Mouse (Mus musculus) heart, embryonic 15.5 days (tissue): Measurements from ENCODE around the gene Colgalt1. TPM values are rescaled to one million over a fixed set of nuclear protein-coding genes. Genes with fewer than 3 reads are reported as not detected.

Experiments used
- ATAC-seq: fragments of 200-750 bp; cut with Nextera tagmentation; replicated peaks from 2 replicates; pipeline ENCODE4 v1.8.0; 2017; ENCODE audit warnings: low read depth, moderate TSS enrichment; ENCODE audit not compliant: insufficient number of reproducible peaks, insufficient read depth, low FRiP score
- H3K27ac ChIP-seq: fragments of 300-500 bp; sonication (generic); 2 replicates; pipeline ENCODE4 v1.5.1; 2015; ENCODE audit warnings: mild to moderate bottlenecking, inconsistent platforms
- H3K27me3 ChIP-seq: fragments of 300-500 bp; sonication (generic); 2 replicates; pipeline ENCODE4 v1.6.1; 2015; ENCODE audit warnings: inconsistent platforms
- H3K36me3 ChIP-seq: fragments of 300-500 bp; sonication (generic); 2 replicates; pipeline ENCODE4 v1.6.1; 2015; ENCODE audit warnings: mild to moderate bottlenecking, inconsistent platforms
- H3K4me1 ChIP-seq: fragments of 300-500 bp; sonication (generic); replicated peaks from 2 replicates; pipeline ENCODE4 v1.6.1; 2015; ENCODE audit warnings: inconsistent platforms
- H3K4me2 ChIP-seq: fragments of 300-500 bp; sonication (generic); 2 replicates; pipeline ENCODE4 v1.6.1; 2015; ENCODE audit warnings: inconsistent platforms, mild to moderate bottlenecking, moderate library complexity
- H3K4me3 ChIP-seq: fragments of 300-500 bp; sonication (generic); 2 replicates; pipeline ENCODE4 v1.5.1; 2015; ENCODE audit warnings: mild to moderate bottlenecking, inconsistent platforms
- H3K9ac ChIP-seq: fragments of 300-500 bp; sonication (generic); 2 replicates; pipeline ENCODE4 v1.6.1; 2015; ENCODE audit warnings: mild to moderate bottlenecking, inconsistent platforms
- H3K9me3 ChIP-seq: fragments of 300-500 bp; sonication (generic); replicated peaks from 2 replicates; pipeline ENCODE4 v1.6.1; 2016; ENCODE audit warnings: inconsistent platforms
- WGBS: fragments of 180-500 bp; shearing (Covaris S2); methylation state at CpG from one replicate; pipeline ENCODE4 v1.1.7; 2015; ENCODE audit warnings: mixed read lengths; 5-methylcytosine and 5-hydroxymethylcytosine counted together
- polyA plus RNA-seq: library from polyadenylated mRNA; unstranded; fragments of >200 nt; fragmentation: Nextera tagmentation; extraction: Ambion mirVana; gene quantifications from 2 replicates; pipeline ENCODE4 v1.2.1, GENCODE M21; 2015

Colgalt1 gene
- polyA plus RNA-seq, 1 experiment from 2014 or later = 50.4 TPM

GRCm38 (mm10) chr8:71572077-71572476, 38.7 kb upstream of the Colgalt1 start:
- WGBS = 84% methylated on average over 2 of the region's 2 CpGs

GRCm38 (mm10) chr8:71572847-71573633, 37.8 kb upstream of the Colgalt1 start:
- Histone ChIP-seq H3K9ac (no peak overlapping the region), H3K4me3 (no peak overlapping the region), H3K4me1 (peaks cover 44% of the 10 kb centered on the region), H3K4me2 (no peak overlapping the region), H3K36me3 (no peaks in the 10 kb centered on the region), H3K27ac (peak overlapping the region; percentile 11; the same call in 1 of the 2 replicates), H3K9me3 (no peaks in the 10 kb centered on the region), H3K27me3 (0 out of 2 replicates have a peak, but pooled peaks cover 2% of the 10 kb centered on the region)
- WGBS = 54% methylated on average over 9 of the region's 9 CpGs
- no peak for ATAC-seq

More at GRCm38 (mm10) chr8:71572077-71572476, 38.7 kb upstream of the Colgalt1 start:
- Histone ChIP-seq H3K4me2 (no peak overlapping the region; the same call in 1 of the 2 replicates), H3K4me1 (peaks cover 44% of the 10 kb centered on the region), H3K36me3 (no peaks in the 10 kb centered on the region), H3K27ac (no peak overlapping the region), H3K4me3 (no peak overlapping the region), H3K9me3 (no peaks in the 10 kb centered on the region), H3K27me3 (0 out of 2 replicates have a peak, but pooled peaks cover 2% of the 10 kb centered on the region), H3K9ac (no peak overlapping the region)
- no peak for ATAC-seq

GRCm38 (mm10) chr8:71574426-71574825, 36.4 kb upstream of the Colgalt1 start:
- WGBS = 63% methylated on average over 7 of the region's 7 CpGs
- Histone ChIP-seq H3K36me3 (no peaks in the 10 kb centered on the region), H3K27ac (no peak overlapping the region), H3K9ac (no peak overlapping the region), H3K4me3 (no peak overlapping the region), H3K9me3 (no peaks in the 10 kb centered on the region), H3K27me3 (0 out of 2 replicates have a peak, but pooled peaks cover 2% of the 10 kb centered on the region), H3K4me2 (no peak overlapping the region), H3K4me1 (peaks cover 32% of the 10 kb centered on the region)
- ATAC-seq = no peak

- WGBS = 38% methylated on average over 1 of the region's 1 CpGs
- Histone ChIP-seq H3K9me3 (no peaks in the 10 kb centered on the region), H3K4me1 (peaks cover 26% of the 10 kb centered on the region), H3K9ac (no peak overlapping the region), H3K27ac (no peak overlapping the region), H3K27me3 (0 out of 2 replicates have a peak, but pooled peaks cover 2% of the 10 kb centered on the region), H3K36me3 (no peaks in the 10 kb centered on the region), H3K4me2 (no peak overlapping the region), H3K4me3 (no peak overlapping the region)
- no peak for ATAC-seq
These were observed 35.8 kb upstream of the Colgalt1 start for GRCm38 (mm10) chr8:71575020-71575419.

- H3K36me3 ChIP-seq = peaks cover 5% of the 10 kb centered on the region; the same call in 1 of the 2 replicates
- no peak overlapping the region for H3K4me3 ChIP-seq
- no peak overlapping the region for H3K9ac ChIP-seq
- 54% methylated on average over 4 of the region's 4 CpGs for WGBS
- peaks cover 8% of the 10 kb centered on the region for H3K4me1 ChIP-seq
- no peaks in the 10 kb centered on the region for H3K9me3 ChIP-seq
- ATAC-seq = no peak
- H3K4me2 ChIP-seq = no peak overlapping the region
- H3K27ac ChIP-seq = no peak overlapping the region
- no peaks in the 10 kb centered on the region for H3K27me3 ChIP-seq
These were observed 32.9 kb upstream of the Colgalt1 start for GRCm38 (mm10) chr8:71577856-71578387.

GRCm38 (mm10) chr8:71579009-71579408, 31.8 kb upstream of the Colgalt1 start:
- 71% methylated on average over 1 of the region's 1 CpGs for WGBS

GRCm38 (mm10) chr8:71579476-71579875, 31.3 kb upstream of the Colgalt1 start:
- no peak for ATAC-seq

More at GRCm38 (mm10) chr8:71579009-71579408, 31.8 kb upstream of the Colgalt1 start:
- no peak for ATAC-seq
- Histone ChIP-seq H3K27ac (no peak overlapping the region), H3K9me3 (no peaks in the 10 kb centered on the region), H3K36me3 (peaks cover 5% of the 10 kb centered on the region; the same call in 1 of the 2 replicates), H3K9ac (no peak overlapping the region), H3K4me2 (no peak overlapping the region), H3K4me3 (no peak overlapping the region), H3K4me1 (0 out of 2 replicates have a peak, but pooled peaks cover 4% of the 10 kb centered on the region), H3K27me3 (no peaks in the 10 kb centered on the region)

GRCm38 (mm10) chr8:71580201-71580600, 30.6 kb upstream of the Colgalt1 start:
- H3K27me3 ChIP-seq = no peaks in the 10 kb centered on the region
- H3K4me3 ChIP-seq = no peak overlapping the region
- no peak overlapping the region for H3K4me2 ChIP-seq
- ATAC-seq = no peak
- H3K27ac ChIP-seq = no peak overlapping the region
- 60% methylated on average over 9 of the region's 9 CpGs for WGBS
- no peaks in the 10 kb centered on the region for H3K4me1 ChIP-seq
- no peak overlapping the region for H3K9ac ChIP-seq
- peaks cover 11% of the 10 kb centered on the region; the same call in 1 of the 2 replicates for H3K36me3 ChIP-seq
- H3K9me3 ChIP-seq = no peaks in the 10 kb centered on the region

More at GRCm38 (mm10) chr8:71579476-71579875, 31.3 kb upstream of the Colgalt1 start:
- Histone ChIP-seq H3K4me2 (no peak overlapping the region), H3K27ac (no peak overlapping the region), H3K36me3 (peaks cover 8% of the 10 kb centered on the region; the same call in 1 of the 2 replicates), H3K27me3 (no peaks in the 10 kb centered on the region), H3K4me1 (0 out of 2 replicates have a peak, but pooled peaks cover 1% of the 10 kb centered on the region), H3K9ac (no peak overlapping the region), H3K4me3 (no peak overlapping the region), H3K9me3 (no peaks in the 10 kb centered on the region)
- 88% methylated on average over 14 of the region's 14 CpGs for WGBS

GRCm38 (mm10) chr8:71586891-71587290, 23.9 kb upstream of the Colgalt1 start:
- Histone ChIP-seq H3K27me3 (no peaks in the 10 kb centered on the region), H3K4me1 (peaks cover 7% of the 10 kb centered on the region), H3K4me3 (no peak overlapping the region), H3K4me2 (no peak overlapping the region), H3K27ac (no peak overlapping the region), H3K9ac (no peak overlapping the region), H3K36me3 (0 out of 2 replicates have a peak, but pooled peaks cover 6% of the 10 kb centered on the region), H3K9me3 (no peaks in the 10 kb centered on the region)
- no peak for ATAC-seq
- 69% methylated on average over 2 of the region's 2 CpGs for WGBS

GRCm38 (mm10) chr8:71588762-71589161, 22.0 kb upstream of the Colgalt1 start:
- H3K9ac ChIP-seq = no peak overlapping the region
- H3K4me1 ChIP-seq = peaks cover 20% of the 10 kb centered on the region
- H3K36me3 ChIP-seq = 0 out of 2 replicates have a peak, but pooled peaks cover 6% of the 10 kb centered on the region
- H3K27me3 ChIP-seq = no peaks in the 10 kb centered on the region
- WGBS = 77% methylated on average over 3 of the region's 3 CpGs
- no peaks in the 10 kb centered on the region for H3K9me3 ChIP-seq
- no peak overlapping the region for H3K4me3 ChIP-seq
- H3K4me2 ChIP-seq = no peak overlapping the region
- ATAC-seq = no peak
- H3K27ac ChIP-seq = no peak overlapping the region

GRCm38 (mm10) chr8:71591017-71591416, 19.8 kb upstream of the Colgalt1 start:
- ATAC-seq = no peak
- H3K27ac ChIP-seq = peak overlapping the region; percentile 99
- peak overlapping the region; percentile 86 for H3K4me2 ChIP-seq
- 22% methylated on average over 5 of the region's 5 CpGs for WGBS
- no peaks in the 10 kb centered on the region for H3K27me3 ChIP-seq
- H3K4me1 ChIP-seq = peaks cover 25% of the 10 kb centered on the region
- peak overlapping the region; percentile 82 for H3K4me3 ChIP-seq
- no peaks in the 10 kb centered on the region for H3K9me3 ChIP-seq
- H3K9ac ChIP-seq = peak overlapping the region; percentile 96
- no peaks in the 10 kb centered on the region for H3K36me3 ChIP-seq
